Mouse (Mus musculus): ENCODE data around the gene Srp9. TPM values are rescaled to one million over a fixed set of nuclear protein-coding genes. Genes with fewer than 3 reads are reported as not detected.

Srp9 gene
- polyA plus RNA-seq, 1 experiment from 2014 or later: 166 TPM

DNA sequence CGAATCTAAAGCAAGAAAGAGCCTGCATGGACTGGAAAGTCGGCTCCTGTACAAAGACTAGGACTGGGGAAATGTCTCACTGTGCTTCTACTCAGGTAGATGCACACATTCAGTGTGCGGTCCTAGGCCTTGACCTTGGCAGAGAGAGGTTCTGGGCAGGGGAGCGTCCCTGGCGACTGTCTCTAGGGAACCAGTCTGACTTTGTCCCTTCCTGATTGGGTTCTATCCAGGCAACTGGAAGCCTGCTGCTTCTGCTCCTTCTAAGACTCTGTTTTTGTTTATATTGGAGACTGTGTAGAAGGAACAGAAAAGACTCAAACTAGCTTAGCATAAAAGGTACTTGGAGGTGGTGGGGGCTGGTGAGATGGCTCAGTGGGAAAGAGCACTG is 32.1 kb upstream of the Srp9 start:
- DNase-seq (ENCODE audit: low spot score): no peak
- no peak overlapping the region for H3K4me3 ChIP-seq
- H3K27ac ChIP-seq (replicated peaks): no peak overlapping the region
- whole genome bisulfite sequencing: 74% methylated on average over 5 of the region's 5 CpGs
- H3K27me3 ChIP-seq (replicated peaks; ENCODE audit: low read depth, poor library complexity, severe bottlenecking): no peaks in the 10 kb centered on the region; the same call in 1 of the 2 replicates
- H3K36me3 ChIP-seq (replicated peaks): no peaks in the 10 kb centered on the region
- no peaks in the 10 kb centered on the region for H3K9me3 ChIP-seq
- peaks cover 73% of the 10 kb centered on the region for H3K4me1 ChIP-seq

DNA sequence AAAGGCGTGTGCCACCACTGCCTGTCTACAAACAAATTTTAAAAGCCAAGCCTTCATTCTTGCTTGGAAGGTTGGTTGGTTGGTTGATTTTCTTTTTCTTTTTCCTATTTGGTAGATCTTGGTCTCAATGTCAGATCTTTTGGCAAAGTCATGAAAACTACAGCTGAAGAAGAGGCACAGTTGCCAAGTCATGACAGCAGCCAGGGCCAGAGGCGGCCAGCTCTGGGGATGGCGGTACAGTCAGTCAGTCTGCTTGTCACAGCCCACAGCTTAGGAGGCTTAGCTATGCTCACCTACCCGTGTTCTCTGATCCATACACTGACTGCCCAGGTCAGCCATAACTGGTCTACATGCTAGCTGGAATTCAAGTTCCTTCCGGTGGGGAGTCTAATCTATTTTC is 31.1 kb upstream of the Srp9 start:
- WGBS: 90% methylated on average over 5 of the region's 5 CpGs
- H3K4me3 ChIP-seq: no peak overlapping the region
- no peaks in the 10 kb centered on the region; the same call in 1 of the 2 replicates for H3K27me3 ChIP-seq (replicated peaks; ENCODE audit: low read depth, poor library complexity, severe bottlenecking)
- H3K4me1 ChIP-seq: peaks cover 64% of the 10 kb centered on the region
- no peaks in the 10 kb centered on the region for H3K9me3 ChIP-seq
- no peaks in the 10 kb centered on the region for H3K36me3 ChIP-seq (replicated peaks)
- no peak for DNase-seq (ENCODE audit: low spot score)
- no peak overlapping the region for H3K27ac ChIP-seq (replicated peaks)

DNA sequence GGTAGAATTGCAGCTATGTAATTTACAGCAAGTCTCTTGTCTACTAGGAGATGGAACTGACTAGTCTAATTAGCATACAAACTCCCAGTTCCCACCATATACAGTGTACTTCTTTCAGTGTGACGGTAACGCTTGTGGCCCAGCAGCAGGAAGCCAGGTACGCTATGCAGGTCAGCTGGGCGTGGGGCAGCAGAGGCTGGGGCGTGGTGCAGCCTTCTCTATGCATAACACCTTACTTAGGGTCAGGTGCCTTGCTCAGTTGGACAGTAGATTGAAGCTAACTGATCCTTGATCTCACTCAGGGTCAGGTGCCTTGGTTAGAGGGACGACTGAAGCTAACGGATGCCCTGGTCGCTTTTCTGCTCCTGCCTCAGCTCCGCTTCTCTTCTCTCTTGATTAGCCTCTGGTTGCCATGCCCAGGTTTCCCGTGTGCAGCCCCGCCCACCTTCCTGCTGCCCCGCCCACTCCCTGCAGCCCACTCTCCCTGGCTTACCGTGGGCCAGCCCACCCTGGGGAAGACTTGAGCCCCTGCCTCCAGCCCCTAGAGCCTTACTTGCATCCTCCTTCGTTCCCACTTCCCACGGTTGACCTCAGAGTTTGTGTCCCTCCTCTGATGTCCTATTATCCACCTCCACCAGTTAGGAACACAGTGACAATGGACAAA is 29.9 kb upstream of the Srp9 start:
- no peak overlapping the region for H3K4me3 ChIP-seq
- no peaks in the 10 kb centered on the region for H3K36me3 ChIP-seq (replicated peaks)
- H3K27ac ChIP-seq (replicated peaks): 0 out of 2 replicates have a peak overlapping the region, but pooled peaks have one; percentile 30
- H3K9me3 ChIP-seq: no peaks in the 10 kb centered on the region
- H3K27me3 ChIP-seq (replicated peaks; ENCODE audit: low read depth, poor library complexity, severe bottlenecking): no peaks in the 10 kb centered on the region; the same call in 1 of the 2 replicates
- DNase-seq (ENCODE audit: low spot score): peak; percentile 30
- WGBS: 32% methylated on average over 15 of the region's 15 CpGs
- H3K4me1 ChIP-seq: peaks cover 63% of the 10 kb centered on the region

DNA sequence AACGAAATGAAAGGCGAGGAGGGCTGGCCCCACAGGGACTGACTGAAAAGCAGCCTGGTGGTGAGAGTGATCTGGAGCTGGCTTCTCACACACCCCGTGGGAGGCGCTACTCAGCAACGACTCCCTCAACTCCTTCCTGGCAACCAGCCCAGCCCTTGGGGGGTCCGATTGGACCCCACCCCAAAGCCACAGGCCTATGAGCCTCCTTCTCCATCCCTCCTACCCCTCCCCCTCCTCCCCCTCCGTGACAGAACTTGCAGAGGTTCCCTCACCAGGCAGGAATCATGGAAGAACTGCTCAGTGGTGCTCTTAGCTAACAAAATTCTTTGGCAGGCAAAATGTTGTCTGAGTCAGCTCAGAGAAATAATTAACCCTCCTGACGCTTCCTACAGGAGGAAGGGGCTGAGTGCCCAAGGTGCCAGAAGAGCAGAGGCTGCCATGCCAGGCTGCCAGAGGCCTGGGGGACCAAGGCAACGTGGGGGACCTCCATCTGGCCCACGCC is 29.2 kb upstream of the Srp9 start:
- Histone ChIP-seq H3K4me3 (0 out of 2 replicates have a peak overlapping the region, but pooled peaks have one; percentile 13), H3K27ac (replicated peaks) (peak overlapping the region; percentile 44; the same call in 1 of the 2 replicates), H3K4me1 (peaks cover 59% of the 10 kb centered on the region), H3K27me3 (replicated peaks; ENCODE audit: low read depth, poor library complexity, severe bottlenecking) (no peaks in the 10 kb centered on the region; the same call in 1 of the 2 replicates), H3K36me3 (replicated peaks) (no peaks in the 10 kb centered on the region), H3K9me3 (no peaks in the 10 kb centered on the region)
- 29% methylated on average over 10 of the region's 10 CpGs for WGBS
- no peak for DNase-seq (ENCODE audit: low spot score)

DNA sequence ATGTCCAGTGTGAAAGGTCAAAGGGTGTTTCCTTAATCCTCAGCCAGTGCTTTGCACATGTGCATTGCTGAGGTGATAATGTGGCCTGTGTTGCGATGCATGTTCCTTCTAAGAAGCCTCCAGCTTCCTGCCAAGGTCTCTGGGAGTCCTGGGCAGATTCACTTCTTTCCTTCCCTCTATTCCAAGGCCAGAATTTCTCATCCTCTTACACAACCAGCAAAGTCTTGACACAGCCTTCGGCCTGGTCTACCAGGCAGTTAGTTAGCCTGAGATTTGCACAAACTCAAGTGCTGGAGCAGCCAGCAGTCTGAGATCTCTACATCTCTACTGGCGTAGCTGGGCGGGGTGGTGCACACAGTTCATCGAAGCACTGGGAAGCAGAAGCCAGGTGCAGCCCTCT is 27.8 kb upstream of the Srp9 start:
- Histone ChIP-seq H3K4me1 (peaks cover 53% of the 10 kb centered on the region), H3K27ac (replicated peaks) (no peak overlapping the region), H3K36me3 (replicated peaks) (no peaks in the 10 kb centered on the region), H3K27me3 (replicated peaks; ENCODE audit: low read depth, poor library complexity, severe bottlenecking) (no peaks in the 10 kb centered on the region; the same call in 1 of the 2 replicates), H3K9me3 (no peaks in the 10 kb centered on the region), H3K4me3 (no peak overlapping the region)
- WGBS: 88% methylated on average over 5 of the region's 5 CpGs
- no peak for DNase-seq (ENCODE audit: low spot score)

DNA sequence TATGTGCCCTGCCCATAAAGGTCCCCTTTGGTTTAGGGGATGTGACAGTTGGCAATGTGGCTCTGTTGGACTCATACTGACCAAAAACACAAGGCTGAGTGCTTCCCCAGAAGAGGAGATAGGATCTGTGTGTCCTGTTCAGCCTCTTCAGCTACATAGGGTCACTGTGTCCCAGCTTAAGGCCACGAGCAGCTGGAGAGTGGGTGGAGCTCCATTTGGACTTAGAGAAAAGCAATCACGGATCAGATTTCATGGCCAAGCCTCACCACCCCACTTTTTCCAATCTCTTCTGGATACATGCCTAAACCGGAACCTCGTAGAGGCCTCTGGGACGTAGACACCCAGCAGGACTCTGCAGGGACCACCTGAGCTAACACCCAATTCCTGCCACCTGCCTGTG is 25.5 kb upstream of the Srp9 start:
- Histone ChIP-seq H3K9me3 (no peaks in the 10 kb centered on the region), H3K4me3 (no peak overlapping the region), H3K27me3 (replicated peaks; ENCODE audit: low read depth, poor library complexity, severe bottlenecking) (no peaks in the 10 kb centered on the region), H3K27ac (replicated peaks) (no peak overlapping the region), H3K4me1 (peaks cover 64% of the 10 kb centered on the region), H3K36me3 (replicated peaks) (no peaks in the 10 kb centered on the region)
- no peak for DNase-seq (ENCODE audit: low spot score)
- 55% methylated on average over 5 of the region's 5 CpGs for WGBS

DNA sequence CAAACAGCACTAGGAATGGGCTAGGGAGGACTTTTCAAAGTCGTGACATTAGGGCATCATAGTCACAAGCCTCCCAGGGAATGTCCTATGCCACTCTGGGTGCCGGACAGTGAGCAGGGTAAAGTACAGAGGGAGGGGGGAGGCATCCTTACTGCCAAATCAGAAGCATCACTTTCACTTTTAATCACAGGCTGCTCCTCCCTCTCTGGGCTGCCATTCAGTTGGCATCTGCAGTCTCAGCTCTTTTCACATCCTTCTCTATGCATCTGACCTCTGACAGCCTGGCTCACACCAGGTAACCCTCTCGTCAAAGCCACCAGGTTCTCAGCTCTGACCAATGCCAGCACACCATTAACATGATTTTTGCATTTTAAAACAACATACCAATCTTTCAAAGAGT is 24.1 kb upstream of the Srp9 start:
- H3K4me3 ChIP-seq: no peak overlapping the region

DNA sequence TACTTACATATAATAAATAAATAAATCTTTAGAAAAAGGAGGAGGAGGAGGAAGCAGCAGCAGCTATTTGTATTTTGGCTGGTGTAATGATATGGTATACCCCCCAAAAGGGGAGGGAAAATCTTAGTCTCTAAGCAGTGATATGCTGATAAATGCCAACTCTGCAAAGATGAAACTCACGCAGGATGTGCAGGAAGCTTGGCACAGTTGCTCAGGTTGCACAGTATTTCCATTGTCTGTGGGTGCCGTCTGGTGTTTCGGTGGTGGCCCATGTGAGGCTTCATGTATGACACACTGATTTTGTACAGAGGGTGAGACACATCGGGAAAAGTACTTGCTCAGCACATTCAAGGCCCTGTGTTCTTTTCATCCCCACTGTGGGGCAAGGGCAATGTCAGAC is 23.1 kb upstream of the Srp9 start:
- H3K36me3 ChIP-seq (replicated peaks): no peaks in the 10 kb centered on the region
- H3K27me3 ChIP-seq (replicated peaks; ENCODE audit: low read depth, poor library complexity, severe bottlenecking): no peaks in the 10 kb centered on the region
- DNase-seq (ENCODE audit: low spot score): no peak
- H3K27ac ChIP-seq (replicated peaks): 0 out of 2 replicates have a peak overlapping the region, but pooled peaks have one; percentile 72
- no peaks in the 10 kb centered on the region for H3K9me3 ChIP-seq
- H3K4me3 ChIP-seq: no peak overlapping the region
- H3K4me1 ChIP-seq: peaks cover 64% of the 10 kb centered on the region
- WGBS: 86% methylated on average over 4 of the region's 4 CpGs

More for the DNA sequence above, 24.1 kb upstream of the Srp9 start:
- Histone ChIP-seq H3K36me3 (replicated peaks) (no peaks in the 10 kb centered on the region), H3K27me3 (replicated peaks; ENCODE audit: low read depth, poor library complexity, severe bottlenecking) (no peaks in the 10 kb centered on the region), H3K9me3 (no peaks in the 10 kb centered on the region), H3K27ac (replicated peaks) (no peak overlapping the region), H3K4me1 (peaks cover 60% of the 10 kb centered on the region)
- DNase-seq (ENCODE audit: low spot score): no peak
- 70% methylated on average over 3 of the region's 3 CpGs for WGBS

DNA sequence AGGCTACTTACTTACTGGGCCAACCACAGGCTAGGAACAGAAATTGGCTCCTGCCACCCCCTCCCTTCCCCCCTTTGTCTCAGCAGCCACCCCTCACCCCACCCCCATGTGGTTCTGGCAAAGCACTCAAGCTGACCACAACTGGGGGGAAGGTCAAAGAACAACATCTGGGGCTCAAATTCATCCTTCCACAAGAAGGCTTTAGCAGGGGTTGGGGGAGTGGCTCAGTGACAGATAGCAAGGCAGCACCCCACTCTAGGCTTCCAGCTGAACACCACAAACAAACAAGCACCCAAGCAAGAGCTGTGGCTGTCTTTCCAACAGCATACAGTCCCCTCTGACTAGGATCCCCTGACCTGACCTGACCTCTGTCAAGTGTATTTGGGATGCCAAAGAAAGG is 21.8 kb upstream of the Srp9 start:
- DNase-seq (ENCODE audit: low spot score): peak; percentile 51
- Histone ChIP-seq H3K4me3 (no peak overlapping the region), H3K9me3 (no peaks in the 10 kb centered on the region), H3K27me3 (replicated peaks; ENCODE audit: low read depth, poor library complexity, severe bottlenecking) (no peaks in the 10 kb centered on the region), H3K4me1 (peaks cover 67% of the 10 kb centered on the region), H3K27ac (replicated peaks) (peak overlapping the region; percentile 72), H3K36me3 (replicated peaks) (no peaks in the 10 kb centered on the region)

DNA sequence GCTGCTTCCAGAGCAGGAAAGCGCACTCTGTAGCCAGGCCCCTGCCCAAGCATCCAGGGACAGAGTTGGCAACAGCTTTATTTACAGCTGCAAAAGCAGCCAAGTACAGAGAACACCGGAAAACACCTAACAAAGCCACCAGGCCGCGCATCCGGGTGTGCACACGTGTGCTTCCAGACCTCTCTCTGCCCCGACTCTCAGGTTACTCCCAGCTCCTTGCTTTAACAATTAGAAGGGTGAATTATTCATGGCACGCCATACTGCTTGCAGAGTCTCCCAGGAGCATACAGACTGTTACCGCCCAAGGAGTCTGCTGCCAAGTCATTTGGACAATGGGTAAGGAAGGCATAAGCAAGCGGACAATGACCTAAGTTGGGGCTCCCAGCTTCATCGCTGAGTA is 21.1 kb upstream of the Srp9 start:
- DNase-seq (ENCODE audit: low spot score): peak; percentile 19
- 77% methylated on average over 11 of the region's 11 CpGs for WGBS
- Histone ChIP-seq H3K27ac (replicated peaks) (peak overlapping the region; percentile 62), H3K4me1 (peaks cover 73% of the 10 kb centered on the region), H3K4me3 (no peak overlapping the region), H3K36me3 (replicated peaks) (no peaks in the 10 kb centered on the region), H3K27me3 (replicated peaks; ENCODE audit: low read depth, poor library complexity, severe bottlenecking) (no peaks in the 10 kb centered on the region), H3K9me3 (no peaks in the 10 kb centered on the region)

DNA sequence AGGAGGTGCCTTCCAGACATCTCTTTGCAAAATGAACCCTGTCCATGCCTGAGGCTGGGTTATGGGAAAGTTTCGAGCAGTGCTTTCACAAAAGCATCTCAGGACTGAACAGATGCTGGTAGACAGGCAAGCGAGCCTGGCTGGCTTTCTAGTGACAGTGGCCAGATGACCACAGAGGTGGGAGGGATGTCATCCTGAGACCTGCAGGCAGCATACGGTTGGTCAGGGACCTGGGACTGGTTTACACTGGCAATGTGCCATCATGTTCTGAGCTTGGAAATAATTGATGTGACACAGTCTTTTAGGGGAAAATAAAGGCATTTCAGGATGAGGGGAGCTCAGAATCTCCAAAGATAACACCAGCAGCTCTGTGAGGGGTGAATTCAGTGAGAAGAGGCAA is 19.5 kb upstream of the Srp9 start:
- no peak for DNase-seq (ENCODE audit: low spot score)
- H3K9me3 ChIP-seq: no peaks in the 10 kb centered on the region
- peaks cover 75% of the 10 kb centered on the region for H3K4me1 ChIP-seq
- H3K27me3 ChIP-seq (replicated peaks; ENCODE audit: low read depth, poor library complexity, severe bottlenecking): no peaks in the 10 kb centered on the region
- WGBS: 58% methylated on average over 3 of the region's 3 CpGs
- no peak overlapping the region for H3K27ac ChIP-seq (replicated peaks)
- H3K36me3 ChIP-seq (replicated peaks): no peaks in the 10 kb centered on the region
- no peak overlapping the region for H3K4me3 ChIP-seq

DNA sequence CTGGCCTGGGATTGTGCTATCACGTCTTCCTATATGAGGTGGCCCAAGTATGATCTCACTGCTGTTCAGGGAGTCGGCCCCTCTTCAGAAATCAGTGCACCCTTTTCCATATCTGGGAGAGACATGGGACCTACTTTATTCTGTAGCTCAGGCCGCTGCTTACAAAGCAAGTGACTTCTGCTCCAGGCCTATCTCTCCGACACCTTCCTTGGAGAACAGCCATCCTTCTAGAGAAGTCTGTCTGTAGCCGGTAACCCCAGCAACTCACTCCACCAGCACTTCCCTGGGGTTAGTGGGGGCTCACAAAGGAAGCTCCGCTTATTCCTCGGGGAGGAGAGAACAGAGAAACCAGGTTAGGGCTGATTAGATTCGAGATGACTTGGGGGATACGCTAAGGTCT is 17.3 kb upstream of the Srp9 start:
- H3K27ac ChIP-seq (replicated peaks): 0 out of 2 replicates have a peak overlapping the region, but pooled peaks have one; percentile 44
- H3K9me3 ChIP-seq: no peaks in the 10 kb centered on the region
- H3K27me3 ChIP-seq (replicated peaks; ENCODE audit: low read depth, poor library complexity, severe bottlenecking): no peaks in the 10 kb centered on the region
- H3K4me1 ChIP-seq: peaks cover 80% of the 10 kb centered on the region
- H3K36me3 ChIP-seq (replicated peaks): no peaks in the 10 kb centered on the region
- 80% methylated on average over 9 of the region's 9 CpGs for WGBS
- H3K4me3 ChIP-seq: no peak overlapping the region
- no peak for DNase-seq (ENCODE audit: low spot score)

DNA sequence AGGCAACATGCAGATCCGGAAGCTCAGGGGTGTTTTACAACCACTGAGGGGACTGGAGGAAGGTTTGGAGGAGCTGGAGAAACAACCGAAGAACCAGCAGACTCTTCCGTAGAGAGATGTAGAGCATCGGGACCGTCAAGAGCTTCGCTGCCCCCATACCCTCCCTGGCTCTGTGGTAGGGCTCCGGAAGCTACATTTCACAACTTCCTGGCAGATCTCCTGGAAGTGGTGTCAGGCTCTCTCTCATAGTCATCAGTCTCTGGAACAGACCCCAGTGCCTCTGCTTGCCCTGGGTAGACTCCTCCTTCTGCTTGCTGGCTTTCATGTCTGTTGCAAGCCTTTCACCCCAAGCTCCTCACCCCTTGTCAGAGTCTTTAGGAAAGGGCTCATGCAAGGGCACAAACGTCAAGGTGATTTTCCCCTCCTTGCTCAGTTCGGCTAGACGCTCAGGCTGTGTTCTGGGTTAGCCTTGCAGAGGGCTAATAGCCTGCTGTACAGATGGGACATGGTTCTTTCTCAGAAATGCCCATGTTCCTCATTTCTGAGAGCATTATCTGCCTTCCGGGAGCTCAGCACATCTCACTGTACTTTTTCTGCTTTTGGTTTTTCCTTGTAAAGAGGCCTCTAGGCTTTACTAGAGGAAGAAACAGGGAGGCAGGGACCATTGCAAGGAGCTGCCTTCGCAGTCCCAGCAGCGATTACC is 16.0 kb upstream of the Srp9 start:
- no peak for DNase-seq (ENCODE audit: low spot score)
- WGBS: 81% methylated on average over 13 of the region's 13 CpGs
- peaks cover 77% of the 10 kb centered on the region for H3K4me1 ChIP-seq

More for the DNA sequence above, 16.0 kb upstream of the Srp9 start:
- Histone ChIP-seq H3K27me3 (replicated peaks; ENCODE audit: low read depth, poor library complexity, severe bottlenecking) (no peaks in the 10 kb centered on the region), H3K27ac (replicated peaks) (peak overlapping the region; percentile 7; the same call in 1 of the 2 replicates), H3K4me3 (no peak overlapping the region), H3K9me3 (no peaks in the 10 kb centered on the region), H3K36me3 (replicated peaks) (no peaks in the 10 kb centered on the region)
